In the genomic region with DNA sequence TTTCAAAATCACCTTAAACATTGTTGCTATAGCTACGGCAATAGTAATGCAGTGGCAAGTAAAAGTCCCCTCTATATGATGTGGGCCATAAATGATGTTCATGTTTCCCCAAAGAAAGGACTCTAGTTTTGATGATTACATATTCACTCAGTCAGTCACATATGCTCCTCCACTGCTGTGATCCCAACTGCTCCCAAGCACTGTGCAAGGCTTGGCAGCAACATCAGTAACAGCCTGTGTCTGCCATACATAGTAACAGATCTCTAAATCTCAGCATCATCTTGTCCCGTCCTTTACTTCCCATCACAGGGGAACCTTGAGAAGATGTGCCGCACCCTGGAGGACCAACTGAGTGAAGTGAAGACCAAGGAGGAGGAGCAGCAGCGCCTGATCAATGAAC, we compare ENCODE assay signal across 23 mouse cellular contexts. TPM values are rescaled to one million over a fixed set of nuclear protein-coding genes. Genes with fewer than 3 reads are reported as not detected.
DNase-seq lines count a peak whose midpoint lies in the region; ATAC-seq and TF ChIP-seq lines count a peak whose summit lies in the region.
"Had no signal": no experiment of that assay in that cellular context is flagged by ENCODE, and none has a peak within 500 bp of the region (broad histone marks: within the 10 kb centered on the region; RNA-seq: fewer than 3 reads in every experiment).

No protein-coding gene starts in this region.

- peak; percentile 65 for DNase-seq in forebrain, postnatal 0 days
- peak; percentile 49 to 71 for DNase-seq in right cerebral cortex, postnatal 10 days (ENCODE audit: low spot score in 2 of 2)
- no peak for DNase-seq in right cerebral cortex, postnatal 25 days
- DNase-seq in layer of hippocampus, adult 8-10 months (ENCODE audit: low spot score in 2 of 2), result peak; percentile 14 to 34
- no peak for DNase-seq in kidney, adult 18-20 months
- DNase-seq: adrenal gland, adult 2 months; lung, adult 2 months; lung, postnatal 36 days; thymus, postnatal 36 days had no signal

- no peak overlapping the region for H3K9ac ChIP-seq in forebrain, postnatal 0 days
- no peak overlapping the region for H3K9ac ChIP-seq in forebrain, embryonic 12.5 days
- H3K9ac ChIP-seq: midbrain, embryonic 15.5 days; neural tube, embryonic 15.5 days had no signal

- TF ChIP-seq CTCF in forebrain, postnatal 0 days (IDR thresholded peaks at IDR 0.05; ENCODE audit: low read depth), result no peak

- H3K4me3 ChIP-seq in forebrain, postnatal 0 days (ENCODE audit: low read depth, low read length), result no peak overlapping the region
- H3K4me3 ChIP-seq in forebrain, embryonic 12.5 days (replicated peaks), result no peak overlapping the region
- H3K4me3 ChIP-seq: heart, embryonic 10.5 days; hindbrain, embryonic 10.5 days; midbrain, embryonic 15.5 days; neural tube, embryonic 15.5 days had no signal

- ATAC-seq in forebrain, postnatal 0 days, result peak; percentile 87
- no peak for ATAC-seq in forebrain, embryonic 12.5 days (ENCODE audit: low FRiP score)
- ATAC-seq in monocyte, adult 5-6 weeks (replicated peaks; ENCODE audit: insufficient number of reproducible peaks, low FRiP score, low TSS enrichment, poor library complexity, severe bottlenecking), result no peak
- ATAC-seq: hindbrain, postnatal 0 days; intestine, postnatal 0 days; midbrain, embryonic 15.5 days had no signal

- WGBS in forebrain, postnatal 0 days, result 76% methylated on average over 4 of the region's 4 CpGs
- 90% methylated on average over 4 of the region's 4 CpGs for WGBS in forebrain, embryonic 12.5 days

- no peaks in the 10 kb centered on the region for H3K4me1 ChIP-seq in forebrain, postnatal 0 days (ENCODE audit: insufficient read depth)
- no peaks in the 10 kb centered on the region for H3K4me1 ChIP-seq in forebrain, embryonic 12.5 days
- H3K4me1 ChIP-seq: heart, embryonic 10.5 days; hindbrain, embryonic 10.5 days; midbrain, embryonic 15.5 days; neural tube, embryonic 15.5 days had no signal

- no peaks in the 10 kb centered on the region for H3K27me3 ChIP-seq in forebrain, postnatal 0 days (ENCODE audit: insufficient read depth, low read length)
- no peaks in the 10 kb centered on the region for H3K27me3 ChIP-seq in forebrain, embryonic 12.5 days
- H3K27me3 ChIP-seq: midbrain, embryonic 15.5 days; neural tube, embryonic 15.5 days had no signal

- no peak overlapping the region for H3K27ac ChIP-seq in forebrain, postnatal 0 days (ENCODE audit: low read depth, low read length)
- no peak overlapping the region for H3K27ac ChIP-seq in forebrain, embryonic 12.5 days
- H3K27ac ChIP-seq: heart, embryonic 10.5 days; hindbrain, embryonic 10.5 days; hindbrain, postnatal 0 days; kidney, postnatal 0 days; midbrain, embryonic 15.5 days; neural tube, embryonic 15.5 days had no signal

- no peaks in the 10 kb centered on the region for H3K9me3 ChIP-seq in forebrain, postnatal 0 days (ENCODE audit: low read length)
- no peaks in the 10 kb centered on the region for H3K9me3 ChIP-seq in forebrain, embryonic 12.5 days
- H3K9me3 ChIP-seq: heart, embryonic 10.5 days; hindbrain, embryonic 10.5 days; midbrain, embryonic 15.5 days; neural tube, embryonic 15.5 days had no signal

- H3K4me2 ChIP-seq in forebrain, postnatal 0 days (ENCODE audit: low read depth), result no peak overlapping the region
- H3K4me2 ChIP-seq in forebrain, embryonic 12.5 days, result no peak overlapping the region
- H3K4me2 ChIP-seq: liver, embryonic 11.5 days; midbrain, embryonic 15.5 days; neural tube, embryonic 15.5 days had no signal

- no peaks in the 10 kb centered on the region for H3K36me3 ChIP-seq in forebrain, postnatal 0 days (ENCODE audit: insufficient read depth)
- no peaks in the 10 kb centered on the region for H3K36me3 ChIP-seq in forebrain, embryonic 12.5 days (replicated peaks)
- H3K36me3 ChIP-seq: heart, embryonic 10.5 days; hindbrain, embryonic 10.5 days; midbrain, embryonic 15.5 days; neural tube, embryonic 15.5 days had no signal

RNA-seq across cellular contexts. Expression of a gene that starts 15.9 kb away (rescaled TPM):
- 0.10 and 0.15 TPM in 2 replicates for total RNA-seq in forebrain, postnatal 0 days (2014; rRNA removed)
- 0.04 and 0.05 TPM in 2 replicates for polyA plus RNA-seq in forebrain, postnatal 0 days (2015; fragmentation: Nextera tagmentation; extraction: Ambion mirVana)
- not detected in 2 replicates for polyA plus RNA-seq in forebrain, embryonic 12.5 days (2016; fragmentation: Nextera tagmentation; extraction: Ambion mirVana)
- 1 to 10 TPM in 1 of 4 experiments, under 1 TPM in 3; 0.08 to 3.0 (median 0.15) TPM for total RNA-seq in layer of hippocampus, adult 8-10 months (2022)
- total RNA-seq in monocyte, adult 5-6 weeks (2017), result not detected in 3 replicates
- total RNA-seq: adrenal gland, adult 2 months; common myeloid progenitor, adult 5-6 weeks; hindbrain, postnatal 0 days; megakaryocyte-erythroid progenitor cell, adult 5-6 weeks had no signal
- polyA plus RNA-seq: adrenal gland, adult 2 months; heart, embryonic 10.5 days; heart, postnatal 0 days; hindbrain, embryonic 10.5 days; intestine, postnatal 0 days; kidney, postnatal 0 days; liver, embryonic 11.5 days; neural tube, embryonic 15.5 days; small intestine, adult 2 months had no signal

RNA-seq across cellular contexts. Expression of a gene that starts 23.2 kb away (rescaled TPM):
- 0.38 and 2.1 TPM in 2 replicates for total RNA-seq in forebrain, postnatal 0 days (2014; rRNA removed)
- 0.20 and 0.33 TPM in 2 replicates for polyA plus RNA-seq in forebrain, postnatal 0 days (2015; fragmentation: Nextera tagmentation; extraction: Ambion mirVana)
- polyA plus RNA-seq in forebrain, embryonic 12.5 days (2016; fragmentation: Nextera tagmentation; extraction: Ambion mirVana), result 0.09 and 0.28 TPM in 2 replicates
- total RNA-seq in layer of hippocampus, adult 8-10 months (2022), result 1 to 10 TPM; 1.0 to 1.6 (median 1.4) TPM
- total RNA-seq in monocyte, adult 5-6 weeks (2017), result not detected in 3 replicates
- total RNA-seq: adrenal gland, adult 2 months; common myeloid progenitor, adult 5-6 weeks; megakaryocyte-erythroid progenitor cell, adult 5-6 weeks had no signal
- polyA plus RNA-seq: adrenal gland, adult 2 months; heart, embryonic 10.5 days; liver, embryonic 11.5 days; small intestine, adult 2 months had no signal

RNA-seq across cellular contexts. Expression of a gene that starts 53.8 kb away (rescaled TPM):
- 0.23 and 0.24 TPM in 2 replicates for total RNA-seq in forebrain, postnatal 0 days (2014; rRNA removed)
- 0.10 and 0.12 TPM in 2 replicates for polyA plus RNA-seq in forebrain, postnatal 0 days (2015; fragmentation: Nextera tagmentation; extraction: Ambion mirVana)
- 0.05 TPM in 1 of 2 replicates, not detected in the other for polyA plus RNA-seq in forebrain, embryonic 12.5 days (2016; fragmentation: Nextera tagmentation; extraction: Ambion mirVana)
- under 1 TPM; 0.08 to 0.37 (median 0.16) TPM for total RNA-seq in layer of hippocampus, adult 8-10 months (2022)
- total RNA-seq in monocyte, adult 5-6 weeks (2017), result not detected in 3 replicates
- total RNA-seq: common myeloid progenitor, adult 5-6 weeks; megakaryocyte-erythroid progenitor cell, adult 5-6 weeks had no signal
- polyA plus RNA-seq: adrenal gland, adult 2 months; heart, postnatal 0 days; hindbrain, embryonic 10.5 days; kidney, postnatal 0 days; small intestine, adult 2 months had no signal

Comparison
In these comparisons a context has a peak if more than half of its experiments do, and no peak if none do; other contexts are left out.
1. DNase-seq: peak in forebrain, postnatal 0 days (single experiment), right cerebral cortex, postnatal 10 days (2 of 2) and layer of hippocampus, adult 8-10 months (2 of 2); none in right cerebral cortex, postnatal 25 days (single experiment) and kidney, adult 18-20 months (single experiment).